Mouse (Mus musculus) bone marrow macrophage, adult 2 months (primary cell): ENCODE results near the gene Susd5. TPM values are rescaled to one million over a fixed set of nuclear protein-coding genes. Genes with fewer than 3 reads are reported as not detected.

Experiments used
- H3K27ac ChIP-seq: 2 replicates; pipeline ENCODE4 v1.5.1; 2012; ENCODE audit warnings: low read depth, low read length; ENCODE audit not compliant: insufficient read depth
- H3K4me1 ChIP-seq: 2 replicates; pipeline ENCODE4 v1.6.1; 2012; ENCODE audit warnings: low read length; ENCODE audit not compliant: control insufficient read depth, insufficient read depth
- H3K4me3 ChIP-seq: 2 replicates; pipeline ENCODE4 v1.5.1; 2012; ENCODE audit warnings: mild to moderate bottlenecking, low read length, moderate library complexity; ENCODE audit not compliant: insufficient read depth
- CTCF ChIP-seq: IDR thresholded peaks from 2 replicates; pipeline ENCODE4 v1.5.1; 2012; ENCODE audit warnings: low read depth, mild to moderate bottlenecking, low read length, moderate library complexity
- POLR2A ChIP-seq: IDR thresholded peaks from 2 replicates; pipeline ENCODE4 v1.6.1; 2012; ENCODE audit warnings: mild to moderate bottlenecking, low read depth, low read length, borderline replicate concordance
- polyA plus RNA-seq: library from polyadenylated mRNA; stranded (reverse); fragments of >200 nt; gene quantifications from 2 replicates; pipeline ENCODE4 v1.2.4, GENCODE M21; 2012; ENCODE audit not compliant: missing spikeins, insufficient read depth, insufficient read length

The Susd5 gene
- polyA plus RNA-seq: not detected in 2 replicates

GRCm38 (mm10) chr9:114057090-114057796 is at the start of gene Susd5:
Gene Susd5, plus strand, starts transcription at chr9:114057140.
- no peak for TF ChIP-seq CTCF
- TF ChIP-seq POLR2A: no peak
- no peaks in the 10 kb centered on the region for H3K4me1 ChIP-seq
- peak within 1 kb of the TSS; percentile 23; the same call in 1 of the 2 replicates for H3K4me3 ChIP-seq
- H3K27ac ChIP-seq: no peak within 1 kb of the TSS

DNA sequence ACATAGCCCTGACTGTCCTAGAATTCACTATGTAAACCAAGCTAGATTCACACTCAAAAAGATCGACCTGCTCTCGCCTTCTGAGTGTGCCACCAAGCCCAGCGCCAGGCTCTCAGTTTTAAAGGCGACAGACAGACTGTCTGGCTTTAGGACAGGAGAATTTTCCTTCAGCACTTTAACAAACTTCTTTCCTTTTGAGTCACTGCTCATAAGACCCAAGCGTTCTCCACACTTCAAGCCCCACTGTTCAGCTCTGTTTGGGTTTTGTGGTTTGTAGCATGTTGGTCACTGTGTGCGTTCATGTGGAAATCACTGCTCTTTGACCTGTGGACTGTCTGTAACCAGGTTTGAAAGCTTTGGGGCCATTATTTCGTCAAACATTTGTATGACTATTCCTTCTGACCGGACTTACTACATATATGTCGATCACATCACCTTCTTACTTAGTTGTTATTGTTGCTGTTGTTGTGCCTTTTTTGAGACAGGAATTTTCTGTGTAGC is 49.0 kb upstream of the Susd5 start:
- H3K27ac ChIP-seq: no peak overlapping the region
- H3K4me1 ChIP-seq: no peaks in the 10 kb centered on the region; the same call in 1 of the 2 replicates
- no peak for TF ChIP-seq POLR2A
- no peak for TF ChIP-seq CTCF
- no peak overlapping the region for H3K4me3 ChIP-seq

DNA sequence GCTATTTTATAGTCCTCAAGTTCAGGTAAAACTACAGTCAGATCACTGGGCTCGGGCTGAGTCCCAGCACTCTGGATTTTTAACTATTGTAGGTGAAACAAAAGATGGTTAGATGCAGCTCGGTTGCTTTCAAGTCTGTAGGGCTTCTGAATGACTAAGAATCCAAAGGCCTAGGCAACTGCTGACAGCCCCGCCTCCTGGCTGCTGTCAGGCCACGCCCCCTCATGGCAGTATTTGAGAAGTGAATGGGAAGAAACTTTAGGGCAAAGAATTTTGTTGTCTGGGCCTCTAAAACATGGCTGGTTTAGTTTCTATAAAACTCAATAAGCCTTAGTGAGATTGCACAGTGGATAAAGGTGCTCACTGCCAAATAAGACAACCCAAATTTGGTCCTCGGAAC is 47.4 kb upstream of the Susd5 start:
- Histone ChIP-seq H3K4me3 (no peak overlapping the region), H3K4me1 (no peaks in the 10 kb centered on the region; the same call in 1 of the 2 replicates), H3K27ac (no peak overlapping the region)
- TF ChIP-seq CTCF (no peak), POLR2A (no peak)

GRCm38 (mm10) chr9:114011203-114011602 is 45.7 kb upstream of the Susd5 start:
- TF ChIP-seq POLR2A: no peak
- TF ChIP-seq CTCF: no peak
- H3K4me3 ChIP-seq: no peak overlapping the region
- H3K27ac ChIP-seq: no peak overlapping the region
- H3K4me1 ChIP-seq: no peaks in the 10 kb centered on the region; the same call in 1 of the 2 replicates

DNA sequence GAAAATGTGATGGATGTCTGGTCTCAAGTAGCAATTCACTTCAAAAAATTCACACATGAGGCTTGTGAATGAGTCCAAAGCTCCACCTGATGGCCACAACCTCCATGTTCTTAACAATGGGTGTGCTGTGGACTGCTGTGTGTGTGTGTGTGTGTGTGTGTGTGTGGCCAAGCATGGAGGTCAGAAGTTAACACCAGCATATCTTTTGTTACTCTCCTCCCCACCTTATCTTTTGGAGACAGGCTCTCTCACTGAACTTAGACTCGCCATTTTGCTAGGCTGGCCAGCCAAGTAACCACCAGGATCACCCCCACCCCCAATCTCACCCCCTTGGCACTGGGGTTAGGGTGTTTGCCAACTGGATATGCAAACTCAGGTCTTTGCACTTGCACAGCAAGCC is 42.9 kb upstream of the Susd5 start:
- TF ChIP-seq POLR2A: no peak
- TF ChIP-seq CTCF: no peak
- Histone ChIP-seq H3K4me3 (no peak overlapping the region), H3K4me1 (peaks cover 9% of the 10 kb centered on the region), H3K27ac (no peak overlapping the region)

- Histone ChIP-seq H3K4me3 (no peak overlapping the region), H3K4me1 (peaks cover 15% of the 10 kb centered on the region), H3K27ac (no peak overlapping the region)
- TF ChIP-seq CTCF: no peak
- no peak for TF ChIP-seq POLR2A
These were observed 41.2 kb upstream of the Susd5 start for GRCm38 (mm10) chr9:114015724-114016123.

- TF ChIP-seq POLR2A (no peak), CTCF (no peak)
- no peak overlapping the region for H3K27ac ChIP-seq
- H3K4me3 ChIP-seq: no peak overlapping the region
- peaks cover 15% of the 10 kb centered on the region for H3K4me1 ChIP-seq
These were observed 40.5 kb upstream of the Susd5 start for GRCm38 (mm10) chr9:114016402-114016801.

DNA sequence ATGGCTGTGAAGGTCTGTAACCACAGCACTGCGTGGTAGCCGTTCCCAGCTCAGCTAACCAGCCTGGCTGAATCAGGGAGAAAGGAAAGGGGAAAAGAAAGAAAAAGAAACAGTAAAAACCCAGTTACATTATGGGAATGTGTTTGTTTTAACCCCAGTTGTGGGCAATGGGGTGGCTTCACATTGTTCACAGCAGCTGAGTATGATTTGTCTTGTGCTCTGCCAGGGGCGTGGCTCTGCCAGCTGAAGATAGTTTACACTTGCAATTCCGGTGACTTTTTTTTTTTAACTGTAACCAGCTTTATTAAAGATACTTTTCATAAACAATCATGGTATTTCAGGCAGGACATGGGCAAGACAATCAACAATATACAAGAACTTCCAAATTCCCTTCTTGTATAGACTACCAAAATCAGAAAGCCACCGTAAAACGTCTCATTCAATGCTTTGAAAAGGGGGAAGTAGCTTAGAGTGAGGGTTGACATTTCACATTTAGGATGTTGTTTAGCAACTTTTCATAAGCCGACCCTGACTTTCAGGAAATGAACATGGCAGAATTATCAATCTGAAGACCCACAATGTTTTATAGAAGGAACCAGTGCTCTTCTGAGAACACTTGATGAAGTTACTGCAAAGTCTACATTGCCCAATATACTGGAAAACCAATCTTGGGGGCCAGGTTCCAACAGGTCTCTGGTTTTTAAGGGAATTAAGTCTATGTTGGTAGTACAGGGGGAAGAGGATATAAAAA is 37.8 kb upstream of the Susd5 start:
- Histone ChIP-seq H3K27ac (peak overlapping the region; percentile 45), H3K4me1 (peaks cover 15% of the 10 kb centered on the region), H3K4me3 (no peak overlapping the region)
- TF ChIP-seq CTCF (no peak), POLR2A (no peak)

DNA sequence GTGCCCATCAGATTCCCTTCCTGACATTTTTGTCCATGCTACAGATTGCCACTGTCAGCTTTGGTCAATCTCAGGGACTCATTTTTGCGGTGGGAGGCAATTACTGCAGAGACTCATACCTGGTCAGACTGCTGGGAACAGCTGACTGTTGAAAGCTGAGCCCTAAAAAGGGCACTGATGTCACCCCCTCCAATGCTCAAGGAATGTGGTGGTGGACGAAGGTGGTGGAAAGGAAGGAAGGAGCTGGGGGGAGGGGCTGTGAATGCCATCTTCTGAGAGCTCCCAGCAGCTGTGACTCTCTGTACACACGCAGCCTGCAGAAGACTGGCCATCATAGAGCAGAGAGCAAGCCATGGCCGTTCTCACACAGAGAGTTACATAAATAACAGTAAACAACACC is 34.8 kb upstream of the Susd5 start:
- H3K27ac ChIP-seq: no peak overlapping the region
- no peak overlapping the region for H3K4me3 ChIP-seq
- peaks cover 16% of the 10 kb centered on the region for H3K4me1 ChIP-seq
- TF ChIP-seq POLR2A (no peak), CTCF (no peak)

GRCm38 (mm10) chr9:114025182-114025581 is 31.8 kb upstream of the Susd5 start:
- no peak overlapping the region for H3K4me3 ChIP-seq

More at GRCm38 (mm10) chr9:114025182-114025581, 31.8 kb upstream of the Susd5 start:
- H3K4me1 ChIP-seq: peaks cover 7% of the 10 kb centered on the region
- no peak overlapping the region for H3K27ac ChIP-seq
- TF ChIP-seq CTCF (no peak), POLR2A (no peak)
